ENCODE assay signal across 9 mouse cellular contexts in the genomic region with DNA sequence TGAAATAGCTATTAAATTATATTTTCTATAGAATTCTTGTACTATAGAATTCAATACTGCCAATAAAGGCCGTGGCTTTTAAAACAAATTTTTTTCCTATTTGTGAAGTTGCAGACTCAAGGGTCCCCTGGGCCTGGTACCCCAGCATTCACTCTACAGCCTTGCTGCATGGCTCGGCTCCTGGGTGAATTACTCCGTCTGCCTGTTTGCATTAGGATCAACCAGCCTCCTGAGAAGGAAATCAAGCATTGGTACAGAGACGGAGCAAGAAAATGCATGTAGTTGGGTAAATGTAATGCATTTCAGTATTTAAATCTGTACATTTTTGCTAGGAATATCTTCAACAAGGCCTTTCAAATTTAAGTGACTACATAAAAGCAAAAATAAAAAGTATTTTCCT. TPM values are rescaled to one million over a fixed set of nuclear protein-coding genes. Genes with fewer than 3 reads are reported as not detected.
"Had no signal": no experiment of that assay in that cellular context is flagged by ENCODE, and none has a peak within 500 bp of the region (broad histone marks: within the 10 kb centered on the region; RNA-seq: fewer than 3 reads in every experiment).

No protein-coding gene starts in this region.

- DNase-seq: kidney, adult 18-20 months; kidney, postnatal 25 days; layer of hippocampus, adult 9-11 months; liver, postnatal 0 days; lung, embryonic 14.5 days; right cerebral cortex, postnatal 25 days; spleen, adult 18-20 months; thymus, postnatal 25 days had no signal

RNA-seq across cellular contexts. Expression of a gene that starts 33.4 kb away (rescaled TPM):
- total RNA-seq: monocyte, adult 5-6 weeks had no signal

RNA-seq across cellular contexts. Expression of a gene that starts 33.5 kb away (rescaled TPM):
- total RNA-seq: monocyte, adult 5-6 weeks had no signal
